Mouse (Mus musculus) adrenal gland (tissue): ENCODE measurements around the gene Gm49368.
"Not testable (repeated sequence)": the region's sequence is repeated elsewhere in the genome, so short reads cannot be mapped to it uniquely, and the experiment has no call there.

Source experiments
- intact Hi-C: fragments of 180-260 bp; cut with DNase I; formaldehyde crosslinking; loops from one replicate; pipeline ENCODE4 v1.15.1; 2025

Gm49368 gene

DNA sequence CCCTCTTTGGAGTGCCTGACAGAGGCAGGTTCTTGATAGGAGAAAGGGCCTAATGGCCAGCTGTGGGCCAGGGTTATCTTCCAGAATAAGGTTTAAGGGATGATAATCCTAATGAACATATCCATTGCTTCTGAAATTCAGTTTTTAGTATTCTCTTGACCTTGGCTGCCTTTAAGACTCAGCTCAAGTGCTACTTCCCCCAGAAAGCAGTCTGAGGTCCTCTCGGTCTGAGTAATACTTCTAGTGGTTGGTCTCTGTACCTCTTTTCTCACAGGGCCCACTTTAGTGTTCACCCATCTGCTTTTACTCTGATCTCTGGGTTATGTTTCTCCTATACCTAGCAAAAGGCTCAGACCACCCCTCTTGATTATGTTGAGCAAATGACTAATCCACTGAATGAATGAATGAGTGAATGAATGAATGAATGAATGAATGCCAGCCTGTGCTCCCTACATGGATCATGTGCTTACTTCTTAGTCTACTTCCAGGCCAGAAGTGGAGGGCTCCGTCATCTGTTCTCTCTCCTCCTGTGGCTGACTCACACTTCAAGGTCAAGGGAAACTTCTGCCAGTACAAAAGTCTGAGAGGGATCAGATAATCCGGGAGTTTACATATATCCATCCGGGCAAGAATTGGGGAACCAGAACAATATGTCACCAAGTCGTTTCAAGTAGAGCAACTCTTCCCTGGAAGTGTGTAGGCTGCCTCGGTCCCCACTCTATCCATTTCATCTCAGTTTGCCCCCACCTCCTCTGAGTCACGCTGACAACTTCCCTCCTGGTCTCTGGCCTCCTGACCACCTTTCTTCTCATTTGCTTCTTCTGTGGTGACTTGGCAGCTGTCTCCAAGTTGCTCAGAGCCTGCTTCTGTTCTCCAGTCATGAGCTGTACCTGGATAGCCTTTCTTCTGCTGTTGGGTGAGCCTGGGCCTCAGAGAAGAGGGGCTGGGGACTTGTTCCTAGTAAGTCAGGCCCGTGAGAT, 66.5 kb downstream of the Gm49368 start, which contains the start of gene Itgax:
TSS of gene Itgax (plus strand) at position 807 of the 980 bp plus-strand sequence.
- intact Hi-C loops, result no loop called here

DNA sequence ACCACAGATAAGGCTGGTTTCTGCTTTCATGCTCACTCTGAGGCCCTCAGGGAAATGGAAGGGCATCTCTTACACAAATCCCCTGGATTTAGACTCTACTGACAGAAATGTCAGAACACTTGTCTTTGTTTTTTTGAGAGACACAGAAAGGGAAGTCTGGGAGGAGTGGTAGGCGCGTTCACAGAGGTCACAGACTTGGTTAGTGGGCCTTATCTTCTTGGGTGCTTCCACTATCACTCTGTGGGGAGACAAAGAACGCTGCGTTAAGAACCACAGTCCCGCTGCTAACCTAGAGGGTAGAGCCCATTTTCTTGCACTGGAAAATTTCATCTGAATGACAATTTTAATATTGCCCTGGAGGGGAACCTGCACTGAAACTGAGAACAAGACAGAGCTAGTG, 69.7 kb downstream of the Gm49368 start:
- intact Hi-C loops, result no loop called here

DNA sequence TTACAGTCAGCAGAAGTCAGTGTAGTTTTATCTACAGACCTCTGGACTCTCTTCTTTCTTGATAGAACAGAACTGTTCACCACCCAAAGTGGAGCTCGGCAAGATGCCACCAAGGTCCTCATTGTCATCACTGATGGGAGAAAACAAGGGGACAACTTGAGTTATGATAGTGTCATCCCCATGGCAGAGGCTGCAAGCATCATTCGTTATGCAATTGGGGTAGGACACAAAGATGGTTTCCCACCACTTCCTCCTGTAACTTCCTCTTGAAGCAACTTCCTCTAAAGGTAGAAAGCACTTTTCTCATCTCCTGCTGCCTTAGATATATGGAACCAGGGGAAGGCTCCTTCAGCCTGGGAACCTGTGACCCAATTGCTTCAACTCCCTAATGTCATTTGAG, 71.1 kb downstream of the Gm49368 start:
- intact Hi-C loops, result no loop called here

DNA sequence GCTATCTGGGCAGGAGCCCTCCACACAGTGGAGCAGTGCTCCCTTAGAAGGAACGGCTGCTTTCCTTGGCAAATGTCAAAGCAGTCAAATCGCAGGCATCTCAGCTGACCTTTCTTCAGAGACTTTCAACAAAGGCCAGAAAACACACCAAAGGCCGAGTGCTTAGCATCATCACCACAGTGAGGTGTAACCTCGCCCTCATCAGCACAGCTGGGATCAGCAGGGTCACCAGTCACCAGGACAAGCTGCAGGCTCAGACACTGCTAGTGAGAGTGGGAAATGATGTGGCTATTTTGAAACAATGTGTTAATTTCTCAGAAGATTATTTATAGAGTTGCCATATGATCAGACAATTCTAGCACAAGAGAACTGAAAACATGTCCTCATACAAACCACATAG, 74.4 kb downstream of the Gm49368 start:
- intact Hi-C loops, result no loop called here

DNA sequence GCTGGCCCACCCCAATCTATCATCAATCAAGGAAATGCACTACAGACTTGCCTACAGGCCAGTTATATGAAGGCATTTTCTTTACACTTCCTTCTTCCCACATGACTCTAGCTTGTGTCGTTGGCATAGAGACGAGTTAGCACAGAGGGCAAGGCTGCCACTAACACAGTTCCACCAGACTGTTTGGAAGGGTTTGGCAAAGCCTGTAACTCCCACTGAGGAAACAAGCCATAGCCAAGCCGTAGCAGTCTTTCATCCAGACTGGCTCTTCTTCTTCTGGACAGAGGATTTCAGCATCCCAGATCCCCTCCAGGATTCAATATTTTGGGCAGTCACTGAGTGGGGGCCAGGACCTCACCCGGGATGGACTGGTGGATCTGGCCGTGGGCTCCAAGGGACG, 77.1 kb downstream of the Gm49368 start:
- intact Hi-C loops, result no loop called here

DNA sequence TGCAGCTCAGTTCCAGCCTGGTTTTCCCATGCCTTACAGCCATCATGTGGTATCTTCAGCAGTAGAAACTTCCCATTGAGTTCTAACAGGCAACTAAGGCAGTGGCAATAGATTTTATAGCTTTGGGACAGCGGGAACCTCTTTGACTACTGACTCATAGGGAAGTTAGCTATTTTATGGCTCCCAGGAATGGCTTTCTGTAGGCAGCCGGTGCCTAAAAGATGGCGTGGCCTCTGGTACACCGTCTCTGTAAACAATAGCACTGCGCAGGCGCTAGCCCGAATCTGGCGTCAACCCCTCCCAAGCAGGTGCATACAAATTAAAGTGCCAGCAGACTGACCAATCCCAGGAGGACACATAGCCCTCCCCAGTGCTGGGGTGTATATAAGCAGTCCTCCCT, 88.5 kb downstream of the Gm49368 start:
- intact Hi-C loops, result no loop called here

DNA sequence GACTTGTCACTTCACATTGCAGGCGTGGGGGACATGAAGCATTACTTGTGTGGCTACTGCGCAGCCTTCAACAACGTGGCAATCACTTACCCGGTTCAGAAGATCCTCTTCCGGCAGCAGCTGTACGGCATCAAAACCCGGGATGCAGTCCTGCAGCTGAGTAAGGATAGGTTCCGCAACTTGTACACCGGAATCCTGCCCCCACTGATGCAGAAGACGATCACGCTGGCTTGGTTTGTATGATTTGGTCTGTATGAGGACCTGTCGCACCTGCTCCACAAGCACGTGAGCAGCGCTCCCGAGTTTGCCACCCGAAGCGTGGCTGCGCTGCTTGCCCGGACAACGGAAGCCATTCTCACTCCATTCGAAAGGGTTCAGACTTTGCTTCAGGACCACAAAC, 91.6 kb downstream of the Gm49368 start, which contains the start of gene Itgad:
TSS of gene Itgad (plus strand) at position 301 of the 400 bp plus-strand sequence.
- intact Hi-C loops, result no loop called here

DNA sequence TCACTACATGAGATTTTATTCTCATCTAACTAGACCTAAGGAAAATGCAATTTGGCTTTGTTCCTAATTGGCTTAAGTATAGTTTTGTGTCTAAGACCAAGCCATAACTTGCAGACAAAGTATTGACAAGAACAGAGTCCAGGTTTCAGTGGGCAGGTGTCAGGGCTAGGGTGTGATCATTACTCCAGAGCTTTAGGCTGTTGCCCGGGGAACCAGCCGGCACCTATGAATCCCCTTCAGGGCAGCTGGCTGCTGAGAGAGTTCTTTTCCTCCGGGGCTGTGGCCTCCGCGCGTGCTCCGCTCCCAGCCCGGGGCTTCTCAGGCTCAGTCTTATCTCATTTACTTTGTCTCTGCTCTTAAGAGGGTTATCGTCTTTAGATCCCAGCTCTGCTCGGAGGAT, 92.4 kb downstream of the Gm49368 start:
- intact Hi-C loops, result no loop called here

DNA sequence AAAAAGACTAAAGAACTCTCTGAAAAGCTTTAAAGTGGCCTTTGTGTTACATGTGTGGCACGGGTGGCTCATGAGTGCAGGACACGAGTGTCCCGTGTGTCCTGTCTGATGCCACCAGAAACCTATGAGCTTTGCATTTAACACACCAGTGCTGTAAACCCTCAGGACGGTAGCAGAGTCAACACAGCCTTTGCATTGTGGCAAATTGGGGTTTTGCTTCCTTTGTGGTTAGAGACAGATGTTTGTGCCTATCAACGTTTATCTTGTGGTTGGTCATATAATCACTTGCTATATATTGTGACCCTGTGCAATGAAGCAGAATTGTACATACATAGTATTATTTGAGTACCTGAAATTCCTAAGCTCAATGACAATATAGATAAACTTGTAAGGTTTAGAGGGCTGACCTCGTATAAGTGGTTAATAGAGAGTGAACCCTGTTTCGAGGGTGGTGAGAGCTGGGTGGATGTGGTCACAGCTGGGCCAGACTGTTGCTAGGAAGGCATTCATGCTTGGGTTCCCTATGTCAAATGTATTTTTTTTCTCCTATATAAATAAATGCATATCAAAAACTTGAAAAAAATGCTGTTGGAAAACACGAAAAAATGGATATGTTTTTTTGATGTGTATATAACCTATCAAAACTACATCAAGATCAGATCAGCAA, 96.3 kb downstream of the Gm49368 start:
- intact Hi-C loops, result not testable (repeated sequence)

DNA sequence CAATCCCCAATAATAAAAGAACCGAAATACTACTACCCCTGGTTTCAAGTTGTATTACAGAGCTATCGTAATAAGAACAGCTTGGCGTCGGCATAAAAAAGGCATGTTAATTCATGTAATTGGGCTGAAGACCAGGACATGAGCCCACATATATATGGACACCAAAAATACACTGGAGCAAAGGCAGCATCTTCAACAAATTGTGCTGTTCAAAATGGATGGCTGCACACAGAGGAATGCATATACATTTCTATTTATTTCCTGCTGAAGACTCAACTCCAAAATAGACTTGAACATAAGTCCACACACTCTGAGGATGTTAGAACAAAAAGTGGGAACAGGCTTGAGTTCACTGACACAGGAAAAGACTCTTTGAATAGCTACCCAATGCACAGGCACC, 101.5 kb downstream of the Gm49368 start:
- intact Hi-C loops, result no loop called here

DNA sequence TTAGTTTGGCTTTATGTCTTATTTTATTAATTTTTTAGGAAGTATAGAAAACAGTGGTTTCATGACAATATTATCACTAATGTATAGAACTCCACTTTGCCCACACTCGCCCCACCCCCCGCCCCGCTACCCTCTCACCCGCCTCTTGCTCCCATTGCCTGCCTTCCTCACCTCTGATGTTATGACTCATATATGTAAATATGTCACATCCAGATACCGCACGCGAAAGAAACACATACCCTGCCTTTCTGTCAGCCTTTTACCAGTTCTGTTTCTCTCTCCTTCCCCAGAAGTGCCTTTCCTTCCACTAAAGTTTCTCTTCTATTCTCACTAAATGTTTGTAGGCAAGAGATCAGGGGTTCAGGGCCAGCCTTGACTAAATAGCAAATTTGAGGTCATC, 103.9 kb downstream of the Gm49368 start:
- intact Hi-C loops, result no loop called here

DNA sequence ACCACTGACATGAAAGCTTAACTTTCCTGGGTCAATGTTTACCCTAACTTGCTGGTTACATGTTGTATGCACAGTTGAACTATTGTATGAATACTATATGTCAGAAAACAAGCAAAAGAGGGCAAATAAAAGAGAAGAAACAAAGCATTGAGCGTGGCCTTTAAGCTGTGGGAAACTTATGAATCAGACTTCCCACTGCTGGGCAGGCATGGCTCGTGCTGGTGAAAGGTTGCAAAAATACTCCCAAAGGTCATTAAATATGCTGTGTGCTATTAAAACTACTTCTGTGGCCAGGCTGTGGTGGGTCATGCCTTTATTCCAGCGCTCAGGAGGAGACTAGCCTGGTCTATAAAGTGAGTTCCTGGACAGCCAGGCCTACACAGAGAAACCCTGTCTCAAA, 107.5 kb downstream of the Gm49368 start:
- intact Hi-C loops, result no loop called here
